Mouse (Mus musculus): ENCODE results near the gene Man1b1.
A peak's percentile ranks its signal among the peaks of the same experiment; 100 is the strongest.

The Man1b1 gene

DNA sequence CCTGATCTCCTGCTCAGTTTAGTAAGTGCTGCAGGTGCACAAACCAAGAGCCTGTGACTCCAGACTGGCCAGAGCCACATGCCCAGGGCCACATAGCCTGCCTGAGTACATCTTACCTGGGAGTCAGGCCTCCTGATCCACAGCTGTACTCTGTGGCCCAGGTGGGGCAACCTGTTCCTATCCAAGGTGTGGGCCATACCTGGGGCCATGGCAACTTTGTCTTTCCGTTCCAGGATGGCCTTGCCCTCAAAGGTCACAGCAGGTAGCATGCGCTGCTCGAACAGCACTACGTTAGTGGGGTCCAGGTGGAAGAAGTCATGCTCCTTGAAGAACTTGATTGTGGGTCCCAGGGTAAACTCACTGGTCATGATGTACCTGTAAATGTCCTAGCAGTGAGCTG, 32.2 kb downstream of the Man1b1 start:
- DNase-seq (ENCODE audit: low spot score): no peak

DNA sequence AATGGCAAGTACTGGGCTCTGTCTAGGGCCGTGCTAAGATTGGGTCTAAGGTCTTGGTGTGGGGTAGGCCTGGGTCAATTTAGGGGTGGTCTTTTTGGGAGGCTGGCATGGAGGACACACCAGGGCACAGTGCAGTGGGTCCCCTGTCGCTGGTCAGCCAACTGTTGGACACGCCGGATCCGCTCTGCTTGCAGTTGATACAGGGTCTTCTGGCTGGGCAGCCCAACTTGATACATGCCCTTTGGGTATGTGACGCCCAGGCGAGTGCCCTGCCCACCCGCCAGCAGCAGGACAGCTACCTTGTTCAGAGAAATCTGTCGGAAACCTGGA, 32.6 kb downstream of the Man1b1 start:
- DNase-seq (ENCODE audit: low spot score): no peak

DNA sequence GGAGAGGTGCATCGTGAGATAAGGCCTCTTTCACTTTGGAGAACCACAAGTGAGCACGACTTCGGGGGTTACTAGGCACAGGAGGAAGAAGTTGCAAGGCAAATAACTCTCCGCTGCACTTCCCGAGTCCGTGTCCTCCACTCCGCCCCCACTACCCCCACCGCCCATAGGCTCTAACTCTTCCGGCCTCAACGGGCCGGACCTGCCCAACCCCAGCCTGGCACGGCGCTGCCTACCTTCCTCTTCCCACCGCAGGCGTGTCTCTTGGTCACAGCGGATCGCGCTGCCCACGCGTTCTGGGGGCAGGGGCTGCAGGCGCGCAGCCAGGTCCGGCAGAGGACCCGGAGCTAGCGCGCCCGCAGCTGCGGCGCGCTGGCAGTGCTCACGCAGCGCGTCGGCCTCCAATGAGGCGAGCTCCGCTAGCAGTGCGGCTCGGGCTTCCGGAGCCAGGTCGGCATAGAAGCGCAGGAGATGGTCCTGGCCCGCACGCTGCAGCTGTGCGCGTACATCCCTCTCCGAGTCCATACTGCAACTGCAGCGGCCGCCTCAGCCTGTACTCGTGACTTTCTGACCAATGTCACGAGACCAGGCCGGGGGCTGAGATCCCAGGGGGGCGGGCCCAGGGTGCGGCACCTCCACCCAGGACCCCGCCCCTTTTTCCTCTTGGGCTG, 33.1 kb downstream of the Man1b1 start, which contains the start of gene Uap1l1:
Gene Uap1l1 (minus strand): TSS at position 592 of the 671 bp plus-strand sequence.
- DNase-seq (ENCODE audit: low spot score): peak; percentile 50

DNA sequence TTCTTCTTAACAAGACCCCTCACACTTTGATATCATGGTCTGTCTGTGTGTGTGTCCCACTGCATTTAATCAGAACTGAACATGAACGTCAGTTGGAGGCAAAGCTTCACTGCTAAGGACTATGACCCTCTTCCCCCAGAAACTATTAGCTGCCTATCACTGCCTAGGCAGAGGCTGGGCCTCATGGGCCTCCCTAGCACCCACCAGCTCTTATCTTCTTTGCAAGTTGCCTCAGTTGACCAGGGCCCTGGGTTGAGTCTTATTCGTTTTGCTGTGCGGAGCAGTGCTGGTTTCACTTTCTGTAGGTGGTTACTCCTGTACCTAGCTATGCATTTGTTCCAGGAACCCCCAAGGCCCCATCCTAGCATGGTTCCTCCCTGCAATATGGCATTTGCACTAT, 37.9 kb downstream of the Man1b1 start:
- no peak for DNase-seq (ENCODE audit: low spot score)

DNA sequence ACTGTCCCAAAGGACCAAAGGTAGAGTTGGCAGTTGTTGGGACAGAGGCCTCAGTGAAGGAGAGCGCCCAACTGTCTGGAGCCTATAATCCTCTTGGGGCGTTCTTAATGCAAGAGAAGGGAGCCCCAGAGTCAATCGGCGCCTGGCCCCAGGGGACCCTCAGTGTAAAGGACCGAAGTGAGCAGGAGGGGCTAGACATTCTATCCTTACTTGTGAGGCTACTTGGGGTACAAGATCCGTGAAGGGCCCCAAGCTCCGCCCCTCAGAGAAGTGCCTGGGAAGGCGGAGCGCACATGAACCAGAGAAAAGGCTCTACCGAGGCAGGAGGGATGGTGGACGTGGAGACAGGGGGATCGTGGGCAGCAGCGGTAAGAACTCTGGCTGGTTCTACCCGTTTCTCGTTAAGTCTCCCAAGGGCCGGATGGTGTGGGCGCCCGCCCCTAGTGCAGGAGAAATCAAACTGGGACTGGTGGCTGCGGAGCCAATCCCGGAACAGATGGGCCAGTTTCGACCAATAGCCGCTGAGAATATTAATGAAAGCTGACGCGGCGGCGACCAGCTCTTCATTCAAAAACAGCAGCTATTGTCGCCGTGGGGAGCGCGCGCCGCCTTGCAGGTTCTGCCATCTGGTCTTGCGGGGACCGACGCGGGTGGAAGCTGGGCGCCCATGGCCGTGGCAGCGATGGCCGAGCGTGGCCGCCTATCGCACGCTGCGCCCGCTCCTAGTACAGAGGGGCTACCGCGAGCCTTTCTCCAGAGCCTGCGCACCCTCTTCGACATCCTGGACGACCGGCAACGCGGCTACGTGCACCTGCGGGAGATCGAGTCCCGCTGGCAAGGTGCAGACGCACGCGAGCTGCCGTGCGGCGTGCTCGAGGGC, 39.9 kb downstream of the Man1b1 start, which contains the start of gene Sapcd2:
Gene Sapcd2 (plus strand): TSS at position 558 of the 880 bp plus-strand sequence.
- DNase-seq (ENCODE audit: low spot score): peak; percentile 77

DNA sequence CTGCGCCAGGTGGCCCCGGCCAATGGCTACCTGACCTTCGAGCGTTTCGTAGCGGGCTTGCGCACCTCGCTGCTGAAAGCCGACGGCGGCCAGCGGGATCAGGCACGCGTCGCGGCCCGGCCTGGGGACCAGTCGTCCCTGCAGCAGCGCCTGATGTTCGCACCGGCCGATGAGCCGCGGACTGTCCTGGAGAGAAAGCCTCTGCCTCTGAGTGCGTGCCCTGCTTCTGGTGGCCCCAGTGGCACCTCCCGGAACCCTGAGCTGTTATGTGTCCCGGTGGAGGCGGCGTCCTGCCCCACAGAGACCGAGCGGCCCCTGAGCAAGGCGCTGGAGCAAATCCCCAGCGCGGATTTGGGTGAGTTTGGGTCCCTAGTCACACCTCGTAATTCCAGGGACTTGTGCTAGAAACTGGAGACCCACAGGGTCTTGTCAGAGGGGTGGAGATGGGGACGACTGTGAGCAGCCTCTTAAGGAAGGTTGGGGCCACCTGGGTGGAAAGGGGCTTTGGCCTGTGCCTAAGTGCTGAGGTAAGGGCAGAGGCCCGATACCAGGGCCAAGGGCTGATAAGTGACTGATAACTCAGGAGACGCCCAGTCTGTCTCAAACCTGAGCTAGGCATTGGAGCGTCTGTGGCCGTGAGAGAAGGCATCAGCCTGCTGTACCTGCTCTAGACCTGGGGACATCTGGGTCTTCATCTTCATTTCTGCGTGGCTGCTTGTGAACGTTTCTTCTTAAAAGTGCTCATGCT, 40.7 kb downstream of the Man1b1 start:
- DNase-seq (ENCODE audit: low spot score): no peak

DNA sequence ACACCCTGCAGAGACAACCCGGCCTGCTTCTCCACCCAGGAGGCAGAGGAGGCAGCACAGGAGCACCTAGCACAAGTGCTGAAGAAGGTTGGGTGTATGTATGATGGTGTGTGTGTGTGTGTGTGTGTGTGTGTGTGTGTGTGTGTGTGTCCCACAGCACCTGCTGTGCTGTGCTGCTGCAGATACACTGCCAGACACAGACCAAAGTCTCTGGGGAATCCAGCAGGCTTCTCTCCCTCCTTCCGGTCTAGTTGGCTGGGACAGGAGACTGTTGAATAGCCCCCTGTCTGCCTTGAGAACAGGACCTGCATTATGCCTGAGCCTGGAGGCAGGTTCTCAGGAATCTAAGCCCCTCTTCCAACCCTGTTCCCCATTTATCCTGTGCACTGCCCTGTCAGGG, 41.3 kb downstream of the Man1b1 start:
- DNase-seq (ENCODE audit: low spot score): no peak

DNA sequence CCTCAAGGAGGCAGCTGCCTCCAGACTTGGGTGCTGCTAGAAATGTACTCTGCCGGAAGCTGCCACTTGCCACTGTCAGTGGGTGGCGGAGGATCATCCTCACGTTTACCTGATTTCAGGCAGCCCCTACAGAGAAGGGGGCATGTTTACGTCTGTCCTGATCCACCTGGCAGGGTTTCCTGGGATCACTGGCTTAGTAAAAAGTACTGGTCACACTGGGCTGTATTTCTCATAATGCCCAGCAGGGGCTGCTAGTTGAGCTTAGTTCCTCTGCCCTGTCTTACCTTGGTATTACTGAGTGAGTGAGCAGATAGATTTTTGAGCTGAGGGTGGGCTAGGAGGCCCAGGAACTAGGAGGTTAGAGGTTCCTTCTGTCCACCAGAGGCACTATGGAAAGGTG, 44.5 kb downstream of the Man1b1 start:
- no peak for DNase-seq (ENCODE audit: low spot score)

DNA sequence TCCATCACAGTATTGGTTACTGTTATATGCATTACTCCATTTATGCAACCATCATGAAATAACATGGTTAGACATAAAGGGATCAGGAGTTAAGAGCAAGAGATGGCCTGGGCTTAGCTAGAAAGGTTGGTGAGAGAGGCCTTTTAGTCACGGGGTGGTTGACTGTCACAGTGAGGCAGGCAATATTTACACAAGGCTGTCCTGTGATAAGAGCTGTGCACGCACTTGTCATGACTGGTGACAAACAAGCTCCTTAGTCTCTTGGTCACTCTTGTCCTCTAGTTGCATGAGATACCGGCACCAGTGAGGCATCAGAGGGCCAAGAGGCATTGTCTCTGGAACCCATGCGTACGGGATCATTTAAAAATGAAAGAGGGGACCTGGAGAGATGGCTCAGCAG, 52.4 kb downstream of the Man1b1 start:
- no peak for DNase-seq (ENCODE audit: low spot score)

DNA sequence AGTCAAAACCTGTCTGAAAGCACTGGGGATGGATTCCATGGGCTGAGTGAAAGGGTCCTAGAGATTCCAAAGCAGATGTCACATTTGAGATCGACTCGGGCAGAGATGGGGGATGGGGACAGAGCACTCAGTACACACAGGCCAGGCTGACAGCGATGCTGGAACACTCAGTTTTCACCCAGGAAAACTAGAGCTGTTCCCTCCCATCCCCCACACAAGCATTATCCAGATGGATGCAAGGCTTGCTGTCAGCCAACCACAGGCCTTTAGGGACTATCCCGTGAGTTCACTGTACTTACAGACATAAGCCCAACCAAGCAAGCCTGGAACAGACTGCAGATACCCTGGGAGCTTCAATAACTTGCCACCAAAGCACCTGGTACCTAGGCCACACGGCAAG, 59.1 kb downstream of the Man1b1 start:
- DNase-seq (ENCODE audit: low spot score): no peak

DNA sequence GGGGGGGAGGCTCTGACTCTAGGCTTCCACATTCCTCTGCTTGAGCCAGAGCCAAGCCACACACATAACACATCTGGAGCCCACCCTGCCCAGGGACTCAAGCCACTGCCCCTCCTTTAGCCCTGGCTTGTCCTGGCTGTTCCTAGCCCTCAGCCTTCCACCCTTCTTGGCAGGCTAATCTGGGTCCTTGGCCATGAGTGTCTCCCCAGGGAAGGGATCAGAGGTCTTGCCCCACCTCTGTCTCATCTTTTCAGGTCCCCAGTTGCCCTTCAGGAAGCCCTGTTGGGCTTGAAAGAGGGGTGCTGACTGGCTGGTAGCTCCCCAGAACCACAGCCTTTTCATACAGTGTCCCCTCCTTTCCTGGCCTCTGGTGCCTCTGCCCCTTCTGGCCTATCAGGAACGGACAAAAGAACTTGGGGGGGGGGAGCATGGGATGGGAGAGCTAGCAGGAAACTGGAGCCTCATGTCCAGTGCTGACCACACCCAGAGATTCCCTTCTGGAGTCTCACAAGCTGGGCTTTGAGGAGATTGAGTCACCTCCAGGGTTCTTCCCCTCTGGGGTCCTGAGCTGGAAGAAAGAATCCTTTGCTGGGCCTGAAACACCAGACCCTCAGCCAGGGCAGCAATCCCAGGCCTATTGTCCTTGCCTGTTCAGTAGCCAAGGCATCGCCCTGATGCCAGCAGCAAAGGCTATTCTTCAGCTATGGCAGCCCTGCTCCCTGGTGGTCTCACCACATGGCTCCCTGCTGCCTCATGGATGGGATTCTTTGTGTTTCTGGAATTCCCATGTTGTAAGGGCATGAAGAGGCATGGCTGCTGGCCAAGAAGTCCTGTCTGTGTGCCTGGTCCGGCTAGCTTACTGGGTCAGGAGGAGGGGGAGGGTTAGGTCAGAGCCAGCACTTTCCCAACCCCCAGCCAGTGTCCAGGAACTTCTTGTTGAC, 62.4 kb downstream of the Man1b1 start:
- DNase-seq (ENCODE audit: low spot score): no peak

DNA sequence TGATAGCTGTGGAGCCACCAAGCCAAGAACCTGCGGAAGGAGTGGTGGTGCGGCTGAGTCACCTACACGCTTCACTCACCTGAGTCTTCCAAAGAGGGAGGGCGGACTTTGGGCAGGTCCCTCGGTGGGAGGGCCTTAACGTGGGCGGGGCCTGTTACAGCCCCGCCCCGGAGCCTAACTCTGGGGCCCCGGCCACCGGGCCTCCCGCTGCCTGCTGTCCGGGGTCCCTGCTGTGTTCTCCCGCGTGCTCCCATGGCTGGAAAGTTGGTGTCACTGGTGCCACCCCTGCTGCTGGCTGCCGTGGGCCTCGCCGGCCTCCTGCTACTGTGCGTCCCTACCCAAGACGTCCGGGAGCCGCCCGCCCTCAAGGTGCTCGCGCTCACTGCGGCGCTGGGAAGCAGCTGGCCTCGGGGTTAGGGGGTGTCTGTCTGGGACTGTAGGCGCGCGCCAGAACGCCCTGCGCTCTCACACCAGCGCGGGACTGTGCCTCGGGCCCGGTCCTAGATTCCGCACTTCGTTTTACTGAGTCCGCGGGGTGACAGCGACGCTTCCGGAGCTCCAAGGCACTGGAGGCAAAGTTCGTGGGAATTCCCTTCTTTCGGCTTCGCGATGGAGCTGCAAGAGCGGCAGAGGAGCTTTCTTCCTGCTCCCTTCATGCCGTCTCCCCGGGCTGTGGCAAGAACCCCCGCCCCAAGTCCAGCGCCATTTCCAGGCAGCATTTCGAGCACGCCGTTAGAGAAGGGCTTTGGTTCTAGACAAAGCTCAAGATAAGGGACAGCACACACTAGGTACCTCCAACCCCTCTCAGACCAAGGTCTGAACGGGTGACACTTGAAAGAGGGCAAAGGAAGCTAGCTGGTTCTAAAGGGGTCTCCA, 63.8 kb downstream of the Man1b1 start, which contains the start of gene Entpd2:
Gene Entpd2 (plus strand): TSS at position 154 of the 876 bp plus-strand sequence.
- DNase-seq (ENCODE audit: low spot score): no peak

DNA sequence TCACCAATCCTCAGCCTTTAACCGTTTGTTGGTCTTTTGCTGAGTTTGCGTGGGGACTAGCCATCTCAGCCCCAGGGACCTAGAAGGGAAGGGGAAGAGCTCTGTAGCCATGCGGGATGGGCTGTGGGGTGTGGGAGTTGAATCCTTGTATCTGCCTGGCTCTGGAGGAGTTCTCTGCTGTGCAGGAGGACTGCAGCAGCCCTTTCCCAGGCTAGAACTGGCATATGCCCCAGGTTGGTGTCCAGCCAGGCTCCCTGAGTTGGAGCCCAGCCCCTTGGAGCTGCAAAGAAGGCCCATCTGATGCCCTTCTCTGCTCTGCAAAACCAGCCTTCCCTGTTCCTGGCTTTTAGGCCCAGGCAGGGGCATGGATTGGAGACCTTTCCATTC, 64.5 kb downstream of the Man1b1 start:
- DNase-seq (ENCODE audit: low spot score): no peak

DNA sequence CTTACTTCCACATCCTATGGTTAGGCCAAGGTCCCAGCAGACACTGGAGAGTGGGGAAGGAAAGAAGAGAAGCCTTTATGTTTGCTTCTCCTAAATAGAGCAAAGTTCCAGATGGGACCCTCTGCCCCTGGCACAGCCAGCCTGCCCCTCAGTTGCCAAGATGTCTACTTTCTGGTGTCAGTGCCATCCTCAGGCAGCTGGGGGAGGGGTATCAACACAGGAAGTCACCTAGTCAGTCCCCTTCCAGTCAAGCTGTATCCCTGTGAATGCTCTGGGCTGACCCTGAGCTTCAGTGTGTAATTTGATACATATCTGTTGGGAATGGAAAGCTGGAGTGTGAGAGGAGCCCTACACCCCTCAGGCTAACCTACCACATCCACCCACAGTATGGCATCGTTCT, 64.9 kb downstream of the Man1b1 start:
- no peak for DNase-seq (ENCODE audit: low spot score)

DNA sequence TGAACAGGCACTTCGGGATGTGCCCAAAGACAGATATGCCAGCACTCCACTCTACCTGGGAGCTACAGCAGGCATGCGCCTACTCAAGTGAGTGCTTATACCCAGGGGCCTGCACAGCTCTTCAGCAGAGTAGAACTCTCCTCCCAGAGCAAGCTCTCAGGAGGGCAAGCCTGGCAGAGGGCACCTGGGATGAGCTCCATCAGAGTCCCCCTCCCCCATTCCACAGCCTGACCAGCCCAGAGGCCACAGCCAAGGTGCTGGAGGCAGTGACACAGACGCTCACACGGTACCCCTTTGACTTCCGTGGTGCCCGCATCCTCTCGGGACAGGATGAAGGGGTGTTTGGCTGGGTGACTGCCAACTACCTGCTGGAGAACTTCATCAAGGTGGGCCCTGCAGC, 65.9 kb downstream of the Man1b1 start:
- DNase-seq (ENCODE audit: low spot score): no peak

DNA sequence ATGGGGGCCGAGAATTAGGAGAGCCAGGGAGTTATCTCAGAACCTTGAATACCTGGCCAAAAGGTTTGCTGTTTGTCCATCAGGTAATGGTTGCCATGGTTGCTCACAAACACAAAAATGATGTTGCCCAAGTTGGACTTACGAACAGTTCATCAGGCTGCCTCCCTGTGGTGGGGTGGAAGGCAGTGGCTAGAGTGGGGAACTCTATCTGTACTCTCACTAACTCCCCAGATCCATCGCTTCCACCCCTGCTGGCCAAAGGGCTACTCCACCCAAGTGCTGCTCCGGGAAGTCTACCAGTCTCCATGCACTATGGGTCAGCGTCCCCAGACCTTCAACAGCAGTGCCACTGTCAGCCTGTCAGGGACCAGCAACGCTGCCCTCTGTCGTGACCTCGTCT, 66.9 kb downstream of the Man1b1 start, which contains the start of gene Npdc1:
Gene Npdc1 (plus strand): TSS at position 301 of the 400 bp plus-strand sequence.
- DNase-seq (ENCODE audit: low spot score): no peak

DNA sequence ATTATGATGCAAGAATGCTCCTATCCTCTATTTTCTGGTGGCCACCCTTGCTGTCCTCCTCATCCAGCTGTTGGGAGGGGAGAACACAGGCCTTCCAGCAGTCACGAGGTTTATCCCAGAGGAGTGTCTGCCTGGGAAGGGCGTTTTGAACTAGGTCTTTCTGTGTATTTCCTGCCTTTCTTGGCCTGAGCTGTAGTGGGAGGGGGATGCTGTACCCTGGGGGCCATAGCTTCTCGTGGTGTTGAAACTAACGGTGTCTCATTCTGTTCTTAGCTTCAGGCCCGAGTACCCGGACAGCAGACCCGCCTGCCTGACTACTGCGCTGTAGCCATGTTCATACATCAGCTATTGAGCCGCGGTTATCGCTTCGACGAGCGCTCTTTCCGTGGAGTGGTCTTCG, 68.2 kb downstream of the Man1b1 start:
- no peak for DNase-seq (ENCODE audit: low spot score)

DNA sequence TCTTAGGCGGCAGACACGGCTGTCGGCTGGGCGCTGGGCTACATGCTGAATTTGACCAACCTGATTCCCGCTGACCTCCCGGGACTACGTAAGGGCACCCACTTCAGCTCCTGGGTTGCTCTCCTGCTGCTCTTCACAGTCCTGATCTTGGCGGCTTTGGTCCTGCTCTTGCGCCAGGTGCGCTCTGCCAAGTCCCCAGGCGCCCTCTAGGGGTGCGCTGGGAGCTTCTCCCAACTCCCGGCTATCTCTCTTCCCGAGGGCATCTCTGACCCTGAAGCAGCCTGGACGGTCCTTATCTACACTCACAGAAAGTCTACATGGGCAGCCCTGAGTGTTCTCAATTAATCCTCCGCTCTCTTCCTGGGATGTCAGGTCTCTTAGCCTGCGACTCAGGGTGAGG, 68.6 kb downstream of the Man1b1 start:
- DNase-seq (ENCODE audit: low spot score): peak; percentile 41

Data from left cerebral cortex, adult 11 months (tissue).